Mouse (Mus musculus): ENCODE measurements around the gene Brpf3.
A peak's percentile ranks its signal among the peaks of the same experiment; 100 is the strongest.
"Not testable (repeated sequence)": the region's sequence is repeated elsewhere in the genome, so short reads cannot be mapped to it uniquely, and the experiment has no call there.

The Brpf3 gene

GRCm38 (mm10) chr17:28800671-28801412 lies at the start of gene Brpf3:
Brpf3 (plus strand) TSS chr17:28801090.
- DNase-seq, result peak; percentile 90

GRCm38 (mm10) chr17:28756447-28756846 lies 44.4 kb upstream of the Brpf3 start:
- DNase-seq, result no peak

- no peak for DNase-seq
Measured at GRCm38 (mm10) chr17:28757470-28757869, 43.4 kb upstream of the Brpf3 start.

GRCm38 (mm10) chr17:28760736-28761312 lies 40.1 kb upstream of the Brpf3 start:
- no peak for DNase-seq

GRCm38 (mm10) chr17:28761871-28762270 lies 39.0 kb upstream of the Brpf3 start:
- DNase-seq, result peak; percentile 73

- DNase-seq, result no peak
Measured at GRCm38 (mm10) chr17:28766203-28766602, 34.7 kb upstream of the Brpf3 start.

GRCm38 (mm10) chr17:28766781-28767515 lies 33.9 kb upstream of the Brpf3 start:
- DNase-seq, result no peak

GRCm38 (mm10) chr17:28769121-28769874 lies 31.6 kb upstream of the Brpf3 start, which contains the start of gene Mapk13:
Mapk13 (plus strand) TSS chr17:28769297.
- DNase-seq, result peak; percentile 10

- peak; percentile 49 for DNase-seq
Measured at GRCm38 (mm10) chr17:28769875-28770421, 30.9 kb upstream of the Brpf3 start.

- DNase-seq, result no peak
Measured at GRCm38 (mm10) chr17:28771289-28771688, 29.6 kb upstream of the Brpf3 start.

GRCm38 (mm10) chr17:28774303-28774702 lies 26.6 kb upstream of the Brpf3 start:
- DNase-seq, result not testable (repeated sequence)

- DNase-seq, result no peak
Measured at GRCm38 (mm10) chr17:28775161-28775560, 25.7 kb upstream of the Brpf3 start.

- no peak for DNase-seq
Measured at GRCm38 (mm10) chr17:28776817-28777216, 24.1 kb upstream of the Brpf3 start.

- DNase-seq, result no peak
Measured at GRCm38 (mm10) chr17:28777231-28778005, 23.5 kb upstream of the Brpf3 start.

GRCm38 (mm10) chr17:28779735-28780134 lies 21.2 kb upstream of the Brpf3 start:
- no peak for DNase-seq

- DNase-seq, result no peak
Measured at GRCm38 (mm10) chr17:28780836-28781235, 20.1 kb upstream of the Brpf3 start.

- no peak for DNase-seq
Measured at GRCm38 (mm10) chr17:28781290-28782045, 19.4 kb upstream of the Brpf3 start.

GRCm38 (mm10) chr17:28785036-28785435 lies 15.9 kb upstream of the Brpf3 start:
- no peak for DNase-seq

GRCm38 (mm10) chr17:28787507-28787906 lies 13.4 kb upstream of the Brpf3 start:
- DNase-seq, result no peak

GRCm38 (mm10) chr17:28797031-28797430 lies 3.9 kb upstream of the Brpf3 start:
- no peak for DNase-seq

Measured in retina, postnatal 1 day (tissue).